Mouse (Mus musculus): ENCODE measurements around the gene Surf1.

GRCm38 (mm10) chr2:26901834-26902400 is 14.4 kb downstream of the Surf1 start:
- TF ChIP-seq CTCF (IDR thresholded peaks at IDR 0.05; ENCODE audit: control insufficient read depth, insufficient read depth, insufficient replicate concordance, low read depth, low read length) (no peak), POLR2A (IDR thresholded peaks at IDR 0.05; ENCODE audit: control insufficient read depth, low read depth, low read length) (no peak)
